Mouse (Mus musculus) frontal cortex, postnatal 25 days (tissue): ENCODE measurements at regions not wholly inside any gene's neighbourhood (a gene's known extent, or its start where the extent isn't known, plus 50 kb on each side); places are given as distances from the start of the nearest gene placed in this dataset.

Experiments used
- DNase-seq, 2 experiments: peaks; one replicate each; pipeline ENCODE4 v3.0.0; 2022; ENCODE audit warnings: low spot score in 2 of 2

DNA sequence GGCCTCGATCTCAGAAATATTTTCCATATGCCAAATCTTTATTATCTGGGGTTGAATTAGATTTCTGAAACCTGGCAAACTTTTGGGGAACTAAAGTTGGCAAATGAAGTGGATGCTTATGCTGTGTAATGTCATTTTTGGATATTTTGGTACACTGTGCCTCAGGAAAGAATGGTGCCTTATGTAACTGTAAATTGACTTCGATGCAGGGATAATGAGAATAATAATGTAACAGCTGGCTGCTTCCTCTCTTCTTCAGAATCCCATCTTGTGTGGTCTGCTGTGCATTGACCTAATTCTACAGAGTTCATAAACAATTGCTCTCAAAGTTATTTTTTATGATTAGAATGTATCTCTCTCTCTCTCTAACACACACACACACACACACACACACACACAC, 545.6 kb downstream of the Tfap2b start:
- DNase-seq: no peak

DNA sequence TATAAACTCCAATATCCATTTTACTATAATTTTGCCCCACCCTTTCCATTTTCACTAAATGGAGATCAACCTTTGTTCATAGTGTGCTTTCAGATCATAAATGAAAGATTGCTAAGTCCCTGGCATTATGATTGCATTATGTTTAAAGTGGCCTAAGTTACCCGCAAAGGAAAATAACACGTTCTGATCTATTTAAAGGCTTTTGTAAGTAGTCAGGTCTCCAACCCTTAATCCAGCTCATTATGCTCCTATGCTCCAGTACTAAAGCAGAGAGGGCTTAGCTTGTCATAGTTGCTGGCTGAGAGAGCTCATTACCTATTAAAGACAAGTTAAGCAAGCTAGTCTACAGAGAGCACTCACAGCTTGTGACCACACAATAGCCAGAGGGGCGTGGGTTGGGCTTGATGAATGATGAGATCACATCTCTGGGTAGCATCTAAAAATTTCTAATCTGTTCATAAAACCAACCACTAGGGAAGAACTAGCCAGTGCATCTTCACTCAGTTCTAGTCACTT, 549.3 kb downstream of the Tfap2b start:
- DNase-seq: no peak

DNA sequence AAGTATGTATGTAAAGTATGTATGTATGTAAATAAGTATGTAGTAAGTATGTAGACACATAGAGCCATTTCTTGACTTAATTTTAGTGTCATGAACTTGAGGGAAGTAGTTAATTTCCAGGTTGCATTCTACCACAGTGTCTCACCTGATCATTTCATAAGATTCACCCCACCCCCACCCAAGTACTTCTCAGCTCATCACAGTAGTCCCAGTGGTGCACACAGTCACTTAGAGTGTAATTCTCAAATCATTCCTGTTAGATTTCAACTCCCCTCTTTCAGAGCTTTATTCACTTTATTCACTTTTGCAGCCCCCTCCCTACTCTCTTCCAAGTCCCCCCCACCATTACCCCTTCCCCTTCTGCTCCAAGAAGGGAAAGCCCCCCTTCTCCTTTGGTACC, 558.2 kb downstream of the Tfap2b start:
- no peak for DNase-seq

DNA sequence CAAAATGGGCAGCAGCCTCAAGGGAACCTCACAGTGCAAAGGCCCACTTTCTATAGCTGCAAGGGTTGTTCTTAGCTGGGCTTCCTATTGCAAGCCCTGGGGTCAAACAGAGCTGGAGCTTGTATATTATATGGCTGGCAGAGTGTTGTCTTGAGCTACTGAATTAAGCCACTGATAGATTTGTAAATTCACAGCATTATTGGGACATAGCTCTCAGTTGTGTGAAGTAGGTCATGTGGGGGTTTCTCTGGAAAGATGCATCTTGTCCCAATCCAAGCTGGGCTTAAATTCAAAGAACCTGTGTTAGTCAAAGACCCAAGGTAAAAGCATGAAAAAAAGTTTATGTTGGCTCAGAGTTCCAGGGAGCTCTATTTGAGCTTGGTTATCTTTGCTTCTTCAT, 563.6 kb downstream of the Tfap2b start:
- no peak for DNase-seq

DNA sequence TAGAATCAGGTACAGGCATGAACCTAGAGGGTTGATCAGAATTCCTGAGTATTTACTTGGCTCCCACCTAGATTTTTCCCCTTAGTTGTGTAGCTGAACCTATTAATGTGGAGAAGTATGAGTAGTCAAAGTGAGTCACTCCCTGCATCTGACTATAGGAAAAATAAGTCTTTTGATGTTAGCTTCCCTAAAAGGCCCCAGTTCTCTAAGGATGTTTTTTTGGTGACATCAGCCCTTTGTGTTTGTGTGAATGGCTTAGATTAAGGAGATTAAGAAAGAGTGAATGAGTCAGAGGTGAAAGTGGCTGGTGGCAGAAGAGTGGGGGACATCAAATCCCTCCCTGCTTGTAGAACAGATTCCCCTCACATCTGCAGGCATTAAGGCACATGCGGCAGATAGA, 565.8 kb downstream of the Tfap2b start:
- DNase-seq: no peak

DNA sequence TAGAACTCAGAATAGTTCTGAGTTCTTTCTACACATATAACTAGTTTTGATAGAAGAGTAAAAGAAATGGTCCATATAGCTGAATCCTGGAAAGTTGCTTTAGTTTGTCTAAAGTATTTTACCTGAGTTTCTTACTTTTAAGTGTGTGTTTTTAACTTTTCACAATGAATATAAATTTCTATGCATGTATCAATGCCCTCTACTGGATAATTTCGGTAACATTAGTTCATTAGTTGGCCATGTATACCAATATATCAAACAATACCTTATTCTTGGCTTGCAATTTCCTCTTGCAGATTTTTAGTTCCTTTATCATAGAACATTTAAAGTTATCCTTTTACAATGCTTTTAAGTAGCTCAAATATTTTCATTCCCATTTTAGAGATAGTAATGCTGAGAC, 568.8 kb downstream of the Tfap2b start:
- no peak for DNase-seq

DNA sequence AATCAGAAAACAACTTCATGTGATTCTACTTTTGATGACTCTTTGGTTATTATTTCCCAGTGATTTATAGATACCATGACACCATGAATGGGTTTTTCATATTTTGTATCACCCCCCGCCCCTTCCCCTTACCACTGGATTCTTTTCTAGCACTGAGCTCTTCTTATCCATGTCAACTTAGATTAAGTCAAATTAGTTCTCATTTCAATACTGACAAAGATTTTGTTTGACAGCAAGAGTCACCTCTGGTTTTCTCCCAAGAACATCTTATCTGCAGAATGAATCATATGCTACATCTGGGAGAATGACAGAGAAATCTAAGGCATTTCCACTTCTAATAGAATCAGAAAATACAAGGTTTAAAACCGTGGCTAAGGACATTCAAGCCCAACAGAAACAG, 578.3 kb downstream of the Tfap2b start:
- no peak for DNase-seq

DNA sequence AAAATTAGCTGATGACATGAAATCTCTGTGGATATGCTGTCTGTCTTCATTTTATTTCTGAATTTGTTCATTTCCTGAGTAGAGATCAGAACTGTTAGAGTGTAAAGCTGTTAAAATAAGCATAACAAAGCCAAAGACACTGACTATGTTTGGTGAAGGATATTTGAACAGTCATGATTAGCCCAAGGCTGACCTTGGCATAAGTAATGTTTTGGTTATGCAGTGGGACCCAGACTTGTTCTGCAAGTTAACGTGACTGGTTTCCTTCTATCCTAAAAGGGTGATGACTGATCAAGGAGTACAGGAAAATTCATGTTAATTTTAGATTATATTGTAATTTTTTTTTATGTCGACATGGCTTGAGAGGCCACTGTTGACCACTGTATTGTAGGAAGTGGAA, 585.4 kb downstream of the Tfap2b start:
- DNase-seq: no peak

DNA sequence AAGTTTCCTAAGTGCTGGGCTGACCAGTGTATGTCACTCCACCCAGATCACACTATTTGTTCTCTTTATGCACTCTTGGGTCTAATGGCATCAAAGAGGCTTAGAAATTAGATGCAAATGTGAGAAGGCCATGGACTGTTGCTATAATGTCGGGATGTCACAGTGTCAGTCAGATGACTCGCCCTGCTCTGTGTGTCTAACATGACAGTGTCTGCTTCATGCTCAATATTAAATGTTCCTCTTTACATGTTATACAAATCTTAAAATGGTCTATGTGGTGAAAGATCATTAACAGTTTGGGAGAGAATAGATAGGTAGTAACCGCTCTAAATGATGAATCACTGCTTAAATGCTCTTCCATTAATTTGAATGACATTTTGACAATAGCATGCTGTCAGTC, 617.2 kb downstream of the Tfap2b start:
- no peak for DNase-seq

DNA sequence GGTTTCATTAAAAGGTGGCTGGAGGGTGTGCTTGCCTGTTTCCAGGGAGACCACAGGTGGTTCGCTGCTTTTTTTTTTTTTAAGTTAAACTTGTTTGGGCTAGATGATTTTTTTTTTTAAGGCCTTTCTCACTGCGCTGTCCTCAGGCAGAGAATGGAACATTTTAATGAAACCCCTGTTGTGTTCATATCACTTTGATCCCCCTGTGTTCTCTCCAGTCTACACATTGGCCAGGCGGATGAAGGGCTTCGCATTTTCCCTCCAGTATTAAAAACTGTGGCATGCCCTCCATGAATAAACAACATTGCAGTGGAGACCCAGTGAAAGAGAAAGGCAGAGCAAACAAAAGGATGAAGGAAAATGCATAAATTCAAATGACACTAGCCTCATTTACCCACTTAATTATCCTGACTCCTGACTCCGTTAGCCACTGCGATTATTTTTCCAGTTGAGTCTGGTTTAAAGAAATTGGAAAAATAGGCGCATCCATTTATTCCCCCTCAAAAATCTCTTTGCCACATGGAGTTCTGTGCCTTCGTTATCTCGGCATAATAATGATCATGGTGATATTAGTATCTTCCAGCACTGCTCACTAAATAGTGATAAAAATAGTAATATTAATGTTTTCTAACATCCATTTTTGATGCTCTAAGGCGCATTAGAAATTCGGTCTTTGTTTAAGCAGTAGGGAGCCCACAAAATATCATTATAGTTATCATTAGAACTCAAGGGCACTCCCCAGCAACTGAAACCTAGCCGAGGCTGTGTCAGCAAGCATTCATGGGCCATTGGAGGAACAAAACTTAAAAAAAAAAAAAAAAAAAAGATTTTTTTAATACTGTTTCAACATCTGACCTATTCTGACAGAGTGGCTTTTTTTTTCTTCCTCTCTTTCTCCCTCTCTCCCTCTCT, 618.0 kb downstream of the Tfap2b start:
- no peak for DNase-seq

DNA sequence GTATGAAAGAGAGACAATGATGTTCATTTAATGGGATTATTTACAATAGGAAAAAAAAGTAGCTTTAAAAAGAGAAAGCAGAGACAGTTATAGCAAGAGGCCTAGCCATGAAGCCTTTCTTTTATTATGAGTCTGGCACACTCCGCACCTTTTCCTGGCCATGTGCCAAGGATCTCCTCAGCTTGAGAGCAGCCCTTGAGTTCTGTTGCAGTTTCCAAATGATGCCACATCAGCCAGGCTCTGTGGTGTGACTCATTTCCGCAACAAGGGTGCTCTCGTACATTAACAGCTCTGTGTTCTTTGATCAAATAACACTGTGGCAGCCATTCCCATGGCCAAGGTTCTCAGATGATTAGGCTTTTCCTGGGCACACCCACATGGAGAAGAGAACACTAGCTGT, 641.2 kb downstream of the Tfap2b start:
- DNase-seq: peak in 1 of 2 experiments; percentile 8

DNA sequence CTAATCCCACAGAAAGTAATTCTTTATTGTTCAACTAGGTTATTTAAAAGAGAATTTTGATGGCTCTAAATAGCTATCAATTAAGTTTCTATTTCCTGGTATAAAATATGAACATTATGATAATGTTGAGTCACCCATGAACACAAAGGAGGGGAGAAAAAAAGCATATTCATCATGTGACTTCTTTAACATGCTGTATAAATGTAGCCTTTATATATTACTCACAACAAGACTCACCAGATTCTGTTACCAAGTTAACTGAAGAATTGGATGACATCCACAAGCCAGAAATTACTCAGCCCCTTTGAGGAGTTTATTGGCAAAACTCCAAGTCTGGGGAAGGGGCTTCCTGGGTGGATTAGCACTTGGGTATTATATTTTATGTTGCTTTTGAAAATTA, 648.5 kb downstream of the Tfap2b start:
- DNase-seq: no peak

DNA sequence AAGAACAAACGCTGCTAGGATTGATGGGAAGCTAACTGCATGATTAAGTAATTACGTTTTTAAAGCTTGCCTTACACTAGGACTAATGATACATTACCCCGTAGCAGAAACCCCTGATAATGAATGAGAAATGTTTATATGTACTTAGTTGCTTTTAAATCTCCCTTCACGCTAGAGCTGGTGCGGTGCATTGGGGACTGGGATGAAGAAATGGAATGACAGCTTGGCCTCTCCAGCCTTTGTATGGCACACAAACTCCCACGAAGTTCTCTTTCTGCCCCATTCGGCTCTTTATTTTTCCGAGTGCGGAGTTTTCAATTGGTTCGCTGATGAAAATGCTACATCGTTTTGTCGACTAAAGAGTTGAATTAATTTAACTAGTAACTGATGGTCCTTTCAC, 659.8 kb downstream of the Tfap2b start:
- no peak for DNase-seq

DNA sequence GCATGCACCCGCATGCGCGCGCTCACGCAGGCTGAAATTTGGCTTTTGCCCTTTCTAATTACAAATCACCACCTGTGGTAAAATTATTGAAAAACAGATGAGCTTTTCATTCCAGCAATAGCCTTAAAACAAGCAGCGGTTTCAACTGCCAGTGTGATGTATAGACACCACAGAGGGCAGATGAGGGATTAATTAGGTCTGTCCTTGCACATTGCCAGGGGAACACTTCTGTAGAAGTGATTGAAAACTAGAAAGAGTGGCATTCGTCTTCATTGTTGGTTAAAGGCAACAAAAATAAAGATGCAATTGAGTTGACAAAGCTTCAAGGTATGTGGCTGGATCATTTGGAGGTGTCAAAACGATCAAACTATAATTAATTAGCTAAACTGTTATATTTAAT, 672.5 kb downstream of the Tfap2b start:
- no peak for DNase-seq

DNA sequence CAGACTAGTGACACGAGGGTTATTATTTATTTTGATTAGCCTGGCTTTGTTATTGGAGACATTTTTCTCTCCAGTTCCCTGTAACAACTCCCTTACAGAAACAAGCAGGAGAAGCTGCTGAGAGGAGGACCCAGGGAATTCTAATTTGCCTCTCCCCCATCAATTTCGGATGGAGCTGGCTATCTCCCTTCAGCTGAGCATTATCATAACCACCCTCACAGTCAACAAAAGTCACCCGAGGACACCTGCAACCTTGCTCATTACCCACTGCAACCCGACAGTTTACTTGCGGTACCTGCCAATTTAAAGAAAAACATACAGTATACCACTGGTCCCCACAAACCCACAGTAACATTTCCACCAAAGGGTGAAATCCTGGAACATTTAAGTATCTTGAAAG, 690.7 kb downstream of the Tfap2b start:
- DNase-seq: no peak

DNA sequence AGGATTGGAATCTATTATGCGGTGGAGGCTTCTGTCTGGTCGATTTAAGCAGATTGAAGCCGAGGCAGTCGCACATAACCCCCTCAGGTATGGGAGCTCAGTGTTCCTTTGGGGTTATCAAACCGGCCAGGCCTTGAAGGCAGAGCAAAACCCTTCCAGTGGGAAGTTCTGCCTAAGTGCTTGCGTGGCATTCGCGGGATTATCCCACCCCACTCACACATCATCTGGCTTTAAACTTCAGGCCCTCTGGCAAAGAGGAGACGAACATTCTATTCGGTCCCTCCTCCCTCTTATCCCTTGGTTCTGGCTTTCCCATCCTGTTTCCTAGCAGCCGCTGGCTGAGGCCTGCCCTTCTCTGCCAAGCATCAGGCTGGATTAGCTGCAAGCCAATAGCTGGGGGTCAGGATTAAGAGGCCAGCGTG, 691.2 kb downstream of the Tfap2b start:
- no peak for DNase-seq

DNA sequence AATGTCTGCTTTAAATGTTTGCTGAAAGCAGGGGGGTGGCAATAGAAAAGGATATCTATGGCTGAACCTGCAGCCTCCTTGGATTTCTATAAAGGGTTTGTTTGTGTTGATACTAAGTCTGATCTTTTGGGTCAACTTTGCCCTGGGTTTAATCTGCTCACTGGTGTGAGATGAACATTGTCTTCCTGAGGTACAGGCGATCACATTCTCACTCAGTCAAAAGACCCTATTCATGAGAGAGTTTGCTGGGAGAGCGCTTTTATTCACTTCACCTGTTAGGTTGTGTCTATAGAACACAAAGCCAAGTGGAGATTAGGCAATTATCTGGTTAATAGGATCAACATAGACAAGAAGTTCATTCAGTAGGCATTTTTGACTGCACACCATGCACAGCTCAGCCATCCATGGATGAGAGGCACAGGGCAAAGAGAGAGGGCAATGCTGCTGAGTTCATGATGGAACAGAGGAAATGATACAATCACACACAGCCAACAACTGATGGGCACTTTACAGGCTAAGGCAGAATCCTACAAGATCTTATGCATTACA, 692.3 kb downstream of the Tfap2b start:
- DNase-seq: no peak

DNA sequence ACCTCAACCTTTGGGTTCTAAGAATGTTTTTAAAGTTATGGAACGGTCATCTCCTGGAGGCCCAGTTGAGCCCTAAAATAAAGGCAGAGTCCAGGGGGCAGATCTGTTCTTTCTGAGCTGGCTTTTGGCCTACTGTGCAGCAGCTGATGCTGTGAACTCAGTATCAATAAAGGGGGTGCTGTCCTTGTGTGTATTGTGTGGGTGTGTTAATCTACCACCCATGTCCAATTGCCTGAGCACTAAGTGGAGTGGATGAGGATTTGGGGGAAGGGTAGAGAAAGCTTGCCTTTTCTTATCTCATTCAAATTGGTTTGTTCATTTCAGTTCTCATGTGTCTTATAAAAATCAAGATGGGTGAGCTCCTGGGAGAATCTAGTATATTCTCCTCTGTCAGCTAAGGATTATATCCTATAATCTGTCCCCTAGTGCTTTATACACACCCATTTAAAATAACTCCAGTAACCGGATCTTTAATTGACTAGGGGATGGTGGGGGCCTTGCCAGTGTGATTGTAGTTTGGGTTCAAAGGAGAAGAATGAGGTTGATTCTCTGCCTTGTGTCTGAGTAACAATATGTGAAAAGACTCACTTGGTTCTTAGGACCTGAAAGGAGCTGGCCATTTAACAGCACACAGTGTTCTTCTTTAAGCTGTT, 703.6 kb downstream of the Tfap2b start:
- no peak for DNase-seq

DNA sequence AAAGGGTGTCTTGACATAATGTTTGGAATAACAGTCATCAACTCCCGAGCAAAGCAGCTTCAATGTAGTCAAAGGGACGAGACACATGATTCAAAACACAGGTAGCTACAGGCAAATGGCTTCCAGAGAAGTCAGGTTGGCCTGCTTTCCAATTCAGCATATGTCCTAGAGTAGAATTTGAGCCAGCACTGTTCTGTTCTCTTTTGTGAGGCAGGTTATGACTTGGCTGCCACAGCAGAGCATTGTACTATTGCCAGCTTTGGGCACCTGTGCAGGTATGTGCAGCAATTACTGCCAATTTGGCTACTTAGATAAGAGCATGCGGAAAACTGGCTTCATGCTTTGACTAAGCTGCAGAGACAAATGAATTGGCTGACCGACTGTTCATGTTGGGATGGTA, 699.1 kb downstream of the Pkhd1 start:
- no peak for DNase-seq

DNA sequence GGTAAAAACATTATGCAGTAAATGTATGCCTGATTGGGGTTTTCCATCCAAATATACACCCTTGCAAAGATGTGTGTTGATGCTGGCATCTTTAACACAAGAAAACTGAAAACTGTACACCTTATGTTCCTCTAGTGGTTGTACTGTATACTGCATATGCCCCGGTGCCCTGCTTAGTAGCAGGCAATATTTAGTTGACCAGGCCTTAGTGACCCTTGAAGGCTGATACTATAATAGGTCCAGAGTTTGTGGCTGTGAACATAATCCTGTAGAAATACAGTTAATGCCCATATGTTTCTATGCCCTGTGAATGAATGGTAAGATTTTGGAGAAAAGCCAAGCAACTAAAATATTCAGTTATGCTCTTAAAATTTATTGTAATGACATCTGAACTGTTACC, 690.7 kb downstream of the Pkhd1 start:
- DNase-seq: no peak

DNA sequence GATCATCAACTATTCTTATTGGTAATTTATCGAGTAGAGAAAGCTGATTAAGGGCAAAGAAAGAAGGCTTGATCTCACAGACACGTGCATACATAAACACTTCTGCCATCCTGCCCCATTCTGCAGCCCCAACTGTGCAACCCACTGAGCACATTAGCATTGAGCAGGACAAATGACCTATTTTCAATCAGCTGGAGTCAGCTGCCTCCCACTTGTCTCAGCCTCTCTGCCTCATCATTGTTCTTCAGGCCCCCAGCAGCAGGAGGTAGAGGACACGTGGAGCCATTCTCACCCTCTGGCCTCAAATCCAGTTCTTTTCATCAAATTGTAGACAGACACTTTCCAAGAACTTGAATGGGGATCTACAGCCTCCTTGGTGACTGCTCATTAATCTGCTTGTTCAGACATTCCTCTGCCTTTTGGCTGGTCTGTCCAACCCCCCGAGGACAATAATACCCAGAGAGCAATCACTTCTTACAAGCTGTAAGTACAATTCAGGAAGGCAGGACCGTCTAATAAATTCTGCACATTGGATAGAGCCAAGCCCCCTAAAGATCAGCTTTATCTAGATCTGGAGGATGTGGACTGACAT, 690.0 kb downstream of the Pkhd1 start:
- DNase-seq: no peak

DNA sequence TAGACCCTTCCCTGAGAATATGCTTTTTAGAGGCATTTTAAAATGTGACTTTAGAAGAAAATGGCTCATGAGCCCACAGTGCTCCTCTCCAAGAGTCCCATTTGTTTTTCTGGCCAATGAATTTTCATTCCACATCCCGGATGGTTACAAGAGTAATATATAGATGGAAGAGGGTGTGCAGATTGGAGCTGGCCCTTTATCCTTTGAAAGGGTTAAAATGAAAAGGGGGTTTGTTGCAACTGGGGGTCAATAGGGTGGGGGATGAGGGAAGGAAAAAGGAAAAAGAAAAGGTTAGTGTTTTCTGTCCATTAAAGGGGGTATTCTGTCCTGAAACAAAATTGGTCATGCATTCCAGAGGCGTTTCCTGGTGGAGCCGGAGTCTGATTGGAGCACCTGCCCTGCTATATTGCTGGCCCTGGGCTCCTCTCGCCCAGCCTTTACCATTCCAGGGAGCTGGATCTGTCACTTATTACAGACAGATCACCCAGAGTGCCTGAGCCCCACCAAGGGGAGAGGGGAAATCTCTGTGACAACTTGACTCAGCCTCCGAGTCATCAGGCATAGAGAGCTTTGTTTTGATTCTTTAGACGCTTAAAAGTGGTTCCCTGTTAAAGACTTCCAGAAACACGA, 666.7 kb downstream of the Pkhd1 start:
- DNase-seq: no peak
